10 mouse cellular contexts compared by ENCODE assay signal in genomic region chr4:149170394-149170931, GRCm38 (mm10). TPM values are rescaled to one million over a fixed set of nuclear protein-coding genes. Genes with fewer than 3 reads are reported as not detected.
DNase-seq lines count a peak whose midpoint lies in the region; ATAC-seq and TF ChIP-seq lines count a peak whose summit lies in the region.
"Had no signal": no experiment of that assay in that cellular context is flagged by ENCODE, and none has a peak within 500 bp of the region (broad histone marks: within the 10 kb centered on the region; RNA-seq: fewer than 3 reads in every experiment).

No protein-coding gene starts in this region.

- H3K9ac ChIP-seq in kidney, embryonic 16.5 days (replicated peaks; ENCODE audit: low read length) = no peak overlapping the region
- no peak overlapping the region for H3K9ac ChIP-seq in kidney, postnatal 0 days (ENCODE audit: low read depth, low read length)
- H3K9ac ChIP-seq: lung, embryonic 14.5 days had no signal

- peak; percentile 76 for DNase-seq in kidney, adult 11 months
- DNase-seq in ZHBTc4 (ENCODE audit: low read depth, low spot score) = peak; percentile 64
- DNase-seq in kidney, postnatal 0 days (ENCODE audit: low spot score) = peak; percentile 43
- DNase-seq in gastrocnemius, postnatal 14 days = no peak
- no peak for DNase-seq in gastrocnemius, postnatal 36 days
- DNase-seq: adrenal gland, adult 8-10 months; lung, embryonic 14.5 days had no signal

- H3K4me1 ChIP-seq in kidney, embryonic 16.5 days (ENCODE audit: insufficient read depth, low read length) = peaks cover 10% of the 10 kb centered on the region
- peaks cover 4% of the 10 kb centered on the region; the same call in 1 of the 2 replicates for H3K4me1 ChIP-seq in kidney, postnatal 0 days (replicated peaks; ENCODE audit: insufficient read depth, low read length)

- no peaks in the 10 kb centered on the region for H3K27me3 ChIP-seq in kidney, embryonic 16.5 days (ENCODE audit: insufficient read depth, low read length)
- no peaks in the 10 kb centered on the region for H3K27me3 ChIP-seq in kidney, postnatal 0 days (ENCODE audit: insufficient read depth, low read length)

- H3K4me3 ChIP-seq in kidney, embryonic 16.5 days (ENCODE audit: low read length) = no peak overlapping the region
- no peak overlapping the region for H3K4me3 ChIP-seq in kidney, postnatal 0 days (replicated peaks; ENCODE audit: low read depth, low read length)

- no peak overlapping the region for H3K4me2 ChIP-seq in kidney, embryonic 16.5 days (replicated peaks; ENCODE audit: low read depth, low read length)
- no peak overlapping the region for H3K4me2 ChIP-seq in kidney, postnatal 0 days (ENCODE audit: low read length)
- H3K4me2 ChIP-seq: lung, embryonic 14.5 days had no signal

- intact Hi-C loops in gastrocnemius, postnatal 14 days (cut with DNase I; ENCODE audit: low total_unique reads) = no loop called here
- intact Hi-C loops in gastrocnemius, postnatal 36 days (cut with DNase I) = no loop called here

- no peaks in the 10 kb centered on the region for H3K36me3 ChIP-seq in kidney, embryonic 16.5 days (ENCODE audit: insufficient read depth, low read length)
- no peaks in the 10 kb centered on the region for H3K36me3 ChIP-seq in kidney, postnatal 0 days (ENCODE audit: insufficient read depth, low read length)

- H3K27ac ChIP-seq in kidney, embryonic 16.5 days (ENCODE audit: low read length) = no peak overlapping the region
- peak overlapping the region; percentile 38; the same call in 1 of the 2 replicates for H3K27ac ChIP-seq in kidney, postnatal 0 days

- ATAC-seq in kidney, embryonic 16.5 days (ENCODE audit: low FRiP score, low TSS enrichment) = no peak
- ATAC-seq in kidney, postnatal 0 days (replicated peaks; ENCODE audit: low FRiP score, low read depth) = no peak
- ATAC-seq in monocyte, adult 5-6 weeks (replicated peaks; ENCODE audit: insufficient number of reproducible peaks, low FRiP score, low TSS enrichment, poor library complexity, severe bottlenecking) = peak; percentile 32
- ATAC-seq in cerebellum, adult (ENCODE audit: insufficient number of reproducible peaks, low FRiP score, low TSS enrichment) = no peak

- WGBS in kidney, embryonic 16.5 days = 66% methylated on average over 7 of the region's 7 CpGs
- 56% methylated on average over 7 of the region's 7 CpGs for WGBS in kidney, postnatal 0 days

- no peaks in the 10 kb centered on the region for H3K9me3 ChIP-seq in kidney, embryonic 16.5 days (ENCODE audit: low read length)
- no peaks in the 10 kb centered on the region for H3K9me3 ChIP-seq in kidney, postnatal 0 days (replicated peaks; ENCODE audit: low read length)

- TF ChIP-seq CTCF in kidney, postnatal 0 days (IDR thresholded peaks at IDR 0.05; ENCODE audit: low read depth) = no peak

RNA-seq across cellular contexts. Expression of gene Pgd, which starts 3.9 kb away (rescaled TPM):
- polyA plus RNA-seq in kidney, embryonic 16.5 days (2015; fragmentation: Nextera tagmentation; extraction: Ambion mirVana) = 142 and 146 TPM in 2 replicates
- 95.4 and 101 TPM in 2 replicates for polyA plus RNA-seq in kidney, postnatal 0 days (2015; fragmentation: Nextera tagmentation; extraction: Ambion mirVana)
- 68.2 to 81.0 TPM (median 69.9 TPM) in 3 replicates for total RNA-seq in monocyte, adult 5-6 weeks (2017)
- 10 to 100 TPM; 20.7 to 22.4 TPM for total RNA-seq in gastrocnemius, postnatal 14 days (2021)
- 10 to 100 TPM; 14.6 to 14.8 TPM for total RNA-seq in gastrocnemius, postnatal 36 days (2021)

RNA-seq across cellular contexts. Expression of gene Cenps, which starts 33.0 kb away (rescaled TPM):
- 34.0 and 36.3 TPM in 2 replicates for polyA plus RNA-seq in kidney, embryonic 16.5 days (2015; fragmentation: Nextera tagmentation; extraction: Ambion mirVana)
- polyA plus RNA-seq in kidney, postnatal 0 days (2015; fragmentation: Nextera tagmentation; extraction: Ambion mirVana) = 25.3 and 28.3 TPM in 2 replicates
- 0.58 to 4.5 TPM in 2 of 3 replicates, not detected in the other for total RNA-seq in monocyte, adult 5-6 weeks (2017)
- total RNA-seq in gastrocnemius, postnatal 14 days (2021) = 1 to 10 TPM; 5.6 to 6.5 TPM
- 1 to 10 TPM; 5.0 to 6.1 TPM for total RNA-seq in gastrocnemius, postnatal 36 days (2021)

RNA-seq across cellular contexts. Expression of gene Cort, which starts 43.9 kb away (rescaled TPM):
- 0.27 and 0.41 TPM in 2 replicates for polyA plus RNA-seq in kidney, embryonic 16.5 days (2015; fragmentation: Nextera tagmentation; extraction: Ambion mirVana)
- 0.18 TPM in 1 of 2 replicates, not detected in the other for polyA plus RNA-seq in kidney, postnatal 0 days (2015; fragmentation: Nextera tagmentation; extraction: Ambion mirVana)
- not detected in 3 replicates for total RNA-seq in monocyte, adult 5-6 weeks (2017)
- total RNA-seq in gastrocnemius, postnatal 14 days (2021) = under 1 TPM in 1 of 2 experiments, not detected in 1; 0.33 TPM
- not detected for total RNA-seq in gastrocnemius, postnatal 36 days (2021)
- polyA plus RNA-seq: lung, embryonic 14.5 days had no signal

Comparison
In these comparisons a context has a peak if more than half of its experiments do, and no peak if none do; other contexts are left out.
1. DNase-seq: peak in kidney, adult 11 months (single experiment), ZHBTc4 (single experiment) and kidney, postnatal 0 days (single experiment); none in gastrocnemius, postnatal 14 days (single experiment) and gastrocnemius, postnatal 36 days (0 of 2).